Mouse (Mus musculus) ES-Bruce4 (cell line): Measurements from ENCODE around the gene Trmt1.

ENCODE experiments used
- CTCF ChIP-seq: IDR thresholded peaks from one replicate; pipeline ENCODE4 v1.8.1; 2011; ENCODE audit warnings: low read depth, low read length
- POLR2A ChIP-seq: IDR thresholded peaks from one replicate; pipeline ENCODE4 v1.8.1; 2011; ENCODE audit warnings: low read length; ENCODE audit not compliant: insufficient read depth

GRCm38 (mm10) chr8:84664566-84665384, 21.3 kb upstream of the Trmt1 start:
- TF ChIP-seq CTCF = peak; percentile 1
- peak; percentile 51 for TF ChIP-seq POLR2A
